ENCODE assay signal across 31 mouse cellular contexts in genomic region chr4:72554276-72554675, GRCm38 (mm10).
"Had no signal": no experiment of that assay in that cellular context is flagged by ENCODE, and none has a peak within 500 bp of the region (broad histone marks: within the 10 kb centered on the region; RNA-seq: fewer than 3 reads in every experiment).

No protein-coding gene starts in this region.

- DNase-seq: left cerebral cortex, postnatal 4 days; liver; liver, embryonic 13.5 days; liver, postnatal 0 days; lung, adult 2 months; lung, embryonic 14.5 days; lung, postnatal 10 days; lung, postnatal 14 days; lung, postnatal 36 days; lung, postnatal 4 days; midbrain, embryonic 14.5 days had no signal

- H3K27ac ChIP-seq: limb, embryonic 10.5 days; limb, embryonic 12.5 days; limb, embryonic 13.5 days; limb, embryonic 15.5 days; liver, embryonic 12.5 days; liver, embryonic 13.5 days; liver, embryonic 14.5 days; liver, embryonic 15.5 days; lung, embryonic 15.5 days; macrophage; midbrain, embryonic 10.5 days; midbrain, embryonic 12.5 days; midbrain, embryonic 13.5 days; midbrain, embryonic 15.5 days; neural tube, embryonic 12.5 days had no signal

- H3K4me3 ChIP-seq: limb, embryonic 10.5 days; limb, embryonic 12.5 days; limb, embryonic 13.5 days; limb, embryonic 15.5 days; liver, embryonic 12.5 days; liver, embryonic 13.5 days; liver, embryonic 15.5 days; lung, embryonic 15.5 days; megakaryocyte, embryonic 14.5 days; midbrain, embryonic 10.5 days; midbrain, embryonic 12.5 days; midbrain, embryonic 13.5 days; midbrain, embryonic 15.5 days; myocyte; neural tube, embryonic 12.5 days had no signal

- H3K9ac ChIP-seq: limb, embryonic 12.5 days; limb, embryonic 13.5 days; limb, embryonic 15.5 days; liver, embryonic 12.5 days; liver, embryonic 13.5 days; liver, embryonic 14.5 days; liver, embryonic 15.5 days; liver, postnatal 0 days; lung, embryonic 14.5 days; lung, embryonic 15.5 days; midbrain, embryonic 12.5 days; midbrain, embryonic 13.5 days; midbrain, embryonic 15.5 days; neural tube, embryonic 12.5 days had no signal

- H3K4me2 ChIP-seq: limb, embryonic 12.5 days; limb, embryonic 13.5 days; limb, embryonic 15.5 days; liver, embryonic 11.5 days; liver, embryonic 12.5 days; liver, embryonic 13.5 days; liver, embryonic 15.5 days; lung, embryonic 14.5 days; lung, embryonic 15.5 days; midbrain, embryonic 11.5 days; midbrain, embryonic 12.5 days; midbrain, embryonic 13.5 days; midbrain, embryonic 15.5 days; neural tube, embryonic 12.5 days had no signal

- H3K4me1 ChIP-seq: limb, embryonic 10.5 days; limb, embryonic 12.5 days; limb, embryonic 13.5 days; limb, embryonic 15.5 days; liver, embryonic 12.5 days; liver, embryonic 13.5 days; liver, embryonic 15.5 days; lung, embryonic 15.5 days; megakaryocyte, embryonic 14.5 days; midbrain, embryonic 10.5 days; midbrain, embryonic 12.5 days; midbrain, embryonic 13.5 days; midbrain, embryonic 15.5 days; neural tube, embryonic 12.5 days had no signal

- ATAC-seq: liver, embryonic 12.5 days; liver, postnatal 0 days; lung, postnatal 0 days; midbrain, embryonic 13.5 days; midbrain, embryonic 15.5 days; midbrain, embryonic 16.5 days had no signal

- H3K9me3 ChIP-seq: limb, embryonic 10.5 days; limb, embryonic 12.5 days; limb, embryonic 13.5 days; limb, embryonic 15.5 days; liver, embryonic 12.5 days; liver, embryonic 13.5 days; liver, embryonic 15.5 days; lung, embryonic 15.5 days; megakaryocyte, embryonic 14.5 days; midbrain, embryonic 10.5 days; midbrain, embryonic 12.5 days; midbrain, embryonic 13.5 days; midbrain, embryonic 15.5 days; neural tube, embryonic 12.5 days had no signal

- H3K27me3 ChIP-seq: limb, embryonic 12.5 days; limb, embryonic 13.5 days; limb, embryonic 15.5 days; liver, embryonic 12.5 days; liver, embryonic 13.5 days; liver, embryonic 15.5 days; lung, embryonic 15.5 days; megakaryocyte, embryonic 14.5 days; midbrain, embryonic 12.5 days; midbrain, embryonic 13.5 days; midbrain, embryonic 15.5 days; neural tube, embryonic 12.5 days had no signal

- H3K36me3 ChIP-seq: limb, embryonic 10.5 days; limb, embryonic 12.5 days; limb, embryonic 13.5 days; limb, embryonic 15.5 days; liver, embryonic 12.5 days; liver, embryonic 13.5 days; liver, embryonic 15.5 days; lung, embryonic 15.5 days; midbrain, embryonic 10.5 days; midbrain, embryonic 12.5 days; midbrain, embryonic 13.5 days; midbrain, embryonic 15.5 days; neural tube, embryonic 12.5 days had no signal
